Mouse (Mus musculus) CH12.LX (cell line): ENCODE measurements around the gene Ddx52. TPM values are rescaled to one million over a fixed set of nuclear protein-coding genes. Genes with fewer than 3 reads are reported as not detected.

ENCODE experiments used
- DNase-seq: peaks from one replicate; pipeline ENCODE4 v3.0.0-alpha.2; 2013; ENCODE audit errors: extremely low read depth
- H3K27ac ChIP-seq: 2 replicates; pipeline ENCODE4 v1.5.1; 2012; ENCODE audit warnings: low read depth, mild to moderate bottlenecking, control low read depth, moderate library complexity; ENCODE audit not compliant: insufficient read depth
- H3K27me3 ChIP-seq: replicated peaks from 2 replicates; pipeline ENCODE3; 2012; ENCODE audit warnings: inconsistent platforms
- H3K36me3 ChIP-seq, 2 experiments: replicated peaks in 1 of 2; 2 replicates each; pipeline versions ENCODE3 to v1.6.1; 2012; ENCODE audit warnings: inconsistent platforms in 1 of 2, low read length in 1 of 2, mild to moderate bottlenecking in 1 of 2, mixed read lengths in 1 of 2, moderate library complexity in 1 of 2; ENCODE audit not compliant: control insufficient read depth in 1 of 2, insufficient read depth in 1 of 2
- H3K4me1 ChIP-seq, 2 experiments: 2 replicates each; pipeline ENCODE4 v1.6.1; 2012; ENCODE audit warnings: inconsistent platforms in 1 of 2, moderate library complexity in 1 of 2; ENCODE audit not compliant: insufficient read depth in 2 of 2, control insufficient read depth in 1 of 2
- H3K4me2 ChIP-seq: 2 replicates; pipeline ENCODE4 v1.6.1; 2012; ENCODE audit warnings: low read depth, mild to moderate bottlenecking, control low read depth; ENCODE audit not compliant: poor library complexity, insufficient read depth, severe bottlenecking
- H3K4me3 ChIP-seq, 3 experiments: fragments of 150-350 bp in 1 of 3; sonication (generic) in 1 of 3; replicated peaks in 1 of 3; 2 replicates each; pipeline versions ENCODE3 to v1.5.1; 2011 to 2012; ENCODE audit warnings: low read depth in 2 of 3, low read length in 2 of 3, mild to moderate bottlenecking in 2 of 3, moderate library complexity in 2 of 3, control low read depth in 1 of 3, improper control_type of control experiment in 1 of 3, inconsistent platforms in 1 of 3, mixed read lengths in 1 of 3; ENCODE audit not compliant: poor library complexity in 1 of 3
- H3K79me2 ChIP-seq: replicated peaks from 2 replicates; pipeline ENCODE4 v1.6.1; 2012; ENCODE audit warnings: mild to moderate bottlenecking, moderate library complexity; ENCODE audit not compliant: control insufficient read depth, poor library complexity, insufficient read depth, severe bottlenecking; ENCODE audit errors: extremely low read depth
- H3K9ac ChIP-seq: 2 replicates; pipeline ENCODE4 v1.6.1; 2012; ENCODE audit warnings: low read depth, mild to moderate bottlenecking, control low read depth, moderate library complexity; ENCODE audit not compliant: insufficient read depth
- H3K9me3 ChIP-seq: replicated peaks from 2 replicates; pipeline ENCODE3; 2012; ENCODE audit warnings: low read length, inconsistent platforms, mixed read lengths
- BHLHE40 ChIP-seq: IDR thresholded peaks from 2 replicates; pipeline ENCODE4 v1.6.1; 2011; ENCODE audit warnings: mild to moderate bottlenecking, low read depth, low read length, improper control_type of control experiment
- CHD1 ChIP-seq: IDR thresholded peaks from 2 replicates; pipeline ENCODE4 v1.6.1; 2012; ENCODE audit warnings: low read depth, low read length, improper control_type of control experiment, inconsistent platforms
- CHD2 ChIP-seq: IDR thresholded peaks from 2 replicates; pipeline ENCODE4 v1.6.1; 2011; ENCODE audit warnings: low read length, improper control_type of control experiment
- CTCF ChIP-seq, 2 experiments: IDR thresholded peaks in 1 of 2; conservative IDR thresholded peaks in 1 of 2; 2 replicates each; pipeline ENCODE4 v1.5.1; 2011 to 2012; ENCODE audit warnings: low read depth in 2 of 2, low read length in 2 of 2, improper control_type of control experiment in 1 of 2, inconsistent platforms in 1 of 2, mild to moderate bottlenecking in 1 of 2, moderate library complexity in 1 of 2
- E2F4 ChIP-seq: IDR thresholded peaks from 2 replicates; pipeline ENCODE4 v1.6.1; 2011; ENCODE audit warnings: low read depth, low read length, improper control_type of control experiment; ENCODE audit not compliant: insufficient replicate concordance
- ELF1 ChIP-seq: IDR thresholded peaks from 2 replicates; pipeline ENCODE4 v1.6.1; 2014; ENCODE audit warnings: low read depth, mild to moderate bottlenecking, inconsistent platforms, low read length, improper control_type of control experiment
- ETS1 ChIP-seq: conservative IDR thresholded peaks from 2 replicates; pipeline ENCODE4 v1.6.1; 2012; ENCODE audit warnings: low read depth, mild to moderate bottlenecking, inconsistent platforms, low read length, improper control_type of control experiment, moderate library complexity
- GABPA ChIP-seq: IDR thresholded peaks from 2 replicates; pipeline ENCODE4 v1.6.1; 2012; ENCODE audit warnings: low read depth, low read length, improper control_type of control experiment, inconsistent platforms; ENCODE audit not compliant: insufficient replicate concordance
- HCFC1 ChIP-seq: IDR thresholded peaks from 2 replicates; pipeline ENCODE4 v1.6.1; 2012; ENCODE audit warnings: low read depth, mild to moderate bottlenecking, inconsistent platforms, low read length, improper control_type of control experiment
- IRF4 ChIP-seq: IDR thresholded peaks from 2 replicates; pipeline ENCODE4 v1.6.1; 2014; ENCODE audit warnings: low read depth, mild to moderate bottlenecking, inconsistent platforms, low read length, improper control_type of control experiment
- KAT2A ChIP-seq: IDR thresholded peaks from 2 replicates; pipeline ENCODE4 v1.6.1; 2012; ENCODE audit warnings: low read length, improper control_type of control experiment, inconsistent platforms; ENCODE audit not compliant: insufficient replicate concordance
- MAFK ChIP-seq: IDR thresholded peaks from 2 replicates; pipeline ENCODE4 v1.6.1; 2011; ENCODE audit warnings: low read length, improper control_type of control experiment; ENCODE audit not compliant: insufficient replicate concordance
- MAX ChIP-seq: IDR thresholded peaks from 2 replicates; pipeline ENCODE4 v1.6.1; 2011; ENCODE audit warnings: low read length, improper control_type of control experiment
- MEF2A ChIP-seq: IDR thresholded peaks from 2 replicates; pipeline ENCODE4 v1.6.1; 2014; ENCODE audit warnings: low read depth, mild to moderate bottlenecking, inconsistent platforms, low read length, improper control_type of control experiment, borderline replicate concordance
- MXI1 ChIP-seq: IDR thresholded peaks from 2 replicates; pipeline ENCODE4 v1.6.1; 2011; ENCODE audit warnings: mild to moderate bottlenecking, low read depth, low read length, improper control_type of control experiment
- MYC ChIP-seq: IDR thresholded peaks from 2 replicates; pipeline ENCODE4 v1.6.1; 2011; ENCODE audit warnings: low read depth, mild to moderate bottlenecking, improper control_type of control experiment, low read length
- NELFE ChIP-seq: IDR thresholded peaks from 2 replicates; pipeline ENCODE4 v1.6.1; 2011; ENCODE audit warnings: low read depth, low read length, improper control_type of control experiment
- PAX5 ChIP-seq: IDR thresholded peaks from 2 replicates; pipeline ENCODE4 v1.6.1; 2012; ENCODE audit warnings: low read length, inconsistent platforms, mixed read lengths
- POLR2A ChIP-seq: IDR thresholded peaks from 2 replicates; pipeline ENCODE4 v1.6.1; 2011; ENCODE audit warnings: low read depth, mild to moderate bottlenecking, improper control_type of control experiment, low read length
- POLR2AphosphoS2 ChIP-seq: IDR thresholded peaks from 2 replicates; pipeline ENCODE4 v1.6.1; 2011; ENCODE audit warnings: low read depth, low read length, improper control_type of control experiment
- RAD21 ChIP-seq: IDR thresholded peaks from 2 replicates; pipeline ENCODE4 v1.6.1; 2011; ENCODE audit warnings: low read depth, mild to moderate bottlenecking, low read length, improper control_type of control experiment, moderate library complexity
- SIN3A ChIP-seq: IDR thresholded peaks from 2 replicates; pipeline ENCODE4 v1.6.1; 2012; ENCODE audit warnings: low read length, improper control_type of control experiment, inconsistent platforms
- TCF12 ChIP-seq: IDR thresholded peaks from 2 replicates; pipeline ENCODE4 v1.6.1; 2014; ENCODE audit warnings: low read depth, mild to moderate bottlenecking, inconsistent platforms, low read length, improper control_type of control experiment
- UBTF ChIP-seq: IDR thresholded peaks from 2 replicates; pipeline ENCODE4 v1.6.1; 2012; ENCODE audit warnings: low read depth, mild to moderate bottlenecking, inconsistent platforms, low read length, improper control_type of control experiment, moderate library complexity
- USF1 ChIP-seq: IDR thresholded peaks from 2 replicates; pipeline ENCODE4 v1.6.1; 2014; ENCODE audit warnings: low read depth, mild to moderate bottlenecking, inconsistent platforms, low read length, improper control_type of control experiment
- USF2 ChIP-seq: conservative IDR thresholded peaks from 2 replicates; pipeline ENCODE4 v1.6.1; 2011; ENCODE audit warnings: low read depth, low read length, improper control_type of control experiment
- ZC3H11A ChIP-seq: IDR thresholded peaks from 2 replicates; pipeline ENCODE4 v1.6.1; 2012; ENCODE audit warnings: low read depth, mild to moderate bottlenecking, inconsistent platforms, low read length, improper control_type of control experiment
- ZKSCAN1 ChIP-seq: IDR thresholded peaks from 2 replicates; pipeline ENCODE4 v1.6.1; 2012; ENCODE audit warnings: low read depth, inconsistent platforms, low read length, improper control_type of control experiment, borderline replicate concordance
- ZMIZ1 ChIP-seq: IDR thresholded peaks from 2 replicates; pipeline ENCODE4 v1.6.1; 2012; ENCODE audit warnings: low read depth, mild to moderate bottlenecking, inconsistent platforms, low read length, improper control_type of control experiment
- ZNF384 ChIP-seq: IDR thresholded peaks from 2 replicates; pipeline ENCODE4 v1.6.1; 2012; ENCODE audit warnings: low read depth, low read length, improper control_type of control experiment, inconsistent platforms
- dilution Hi-C: fragments of 300-500 bp; cut with MboI; formaldehyde crosslinking; loops from 2 replicates; pipeline ENCODE4 v1.14.3; 2020; ENCODE audit warnings: low sequenced_read_pairs; ENCODE audit not compliant: extremely low pct_unique_long_range_greater_than_20kb, extremely low pct_ligation_motif_present
- in situ Hi-C: fragments of 300-500 bp; cut with MboI; formaldehyde crosslinking; loops from 3 replicates; pipeline ENCODE4 v1.14.3; 2019; ENCODE audit warnings: low sequenced_read_pairs, low pct_ligation_motif_present, low pct_unique_long_range_greater_than_20kb, mixed read lengths
- polyA plus RNA-seq: library from polyadenylated mRNA; unstranded; fragments of >175 nt; gene quantifications from 2 replicates; pipeline ENCODE4 v1.2.1, GENCODE M21; 2012; ENCODE audit warnings: low read depth; ENCODE audit not compliant: insufficient read length
- total RNA-seq, 2 experiments: library from RNA; depleted of rRNA; stranded (reverse); fragments of 300-350 nt in 1 of 2; fragments of >200 nt in 1 of 2; gene quantifications; 2 replicates each; pipeline ENCODE4 v1.2.3; 2012 to 2014

Ddx52 gene
- total and polyA plus RNA-seq, 3 experiments = 54.2 to 104 (median 93.7) TPM

DNA sequence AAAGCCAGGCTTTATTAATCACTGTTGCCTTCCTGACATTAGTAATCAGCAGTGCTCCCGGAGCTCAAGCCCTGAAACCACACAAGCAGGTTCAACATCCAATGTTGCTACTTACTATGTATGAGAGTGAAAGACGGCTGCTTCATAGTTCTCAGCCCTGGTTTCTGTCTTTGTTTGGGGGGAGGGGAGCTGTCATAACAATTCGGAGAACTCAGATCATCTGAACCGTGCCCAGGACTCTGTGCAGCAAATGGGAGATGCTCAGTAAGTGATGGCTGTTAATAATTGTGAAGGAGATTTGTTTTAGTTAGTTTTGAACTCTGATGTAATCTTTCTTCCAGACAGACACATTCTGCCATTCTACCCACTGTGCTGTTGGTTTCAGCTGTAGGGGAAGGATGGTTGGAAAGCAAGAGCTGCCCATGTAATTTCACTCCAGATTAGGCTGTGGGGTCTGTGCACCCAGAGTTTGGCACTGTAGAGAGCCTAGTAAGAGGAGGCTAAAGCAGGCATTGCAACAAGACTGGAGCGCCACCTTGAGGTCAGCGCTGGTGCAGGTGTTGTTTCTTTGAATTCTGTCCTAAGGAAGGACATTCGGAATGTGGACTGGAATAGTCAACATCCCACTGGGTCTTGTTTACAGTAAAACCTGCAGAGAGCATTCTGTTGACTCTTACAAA is 5.7 kb upstream of the Ddx52 start (continued):
- TF ChIP-seq MAX (peak; percentile 23; the same call in 1 of the 2 replicates), IRF4 (peak; percentile 49; the same call in 1 of the 2 replicates), NELFE (peak; percentile 69; the same call in 1 of the 2 replicates), TCF12 (no peak), ZNF384 (no peak), GABPA (no peak), CTCF (conservative IDR thresholded peaks at IDR 0.05 in 1 of 2, IDR thresholded peaks at IDR 0.05 in 1 of 2; ENCODE audit: low read depth in 2 of 2, low read length in 2 of 2) (peak; percentile 96 to 99), KAT2A (no peak), E2F4 (no peak), HCFC1 (0 out of 2 replicates have a peak, but pooled peaks have one; percentile 5), CHD1 (no peak), POLR2A (no peak), ETS1 (no peak; the same call in 1 of the 2 replicates), USF2 (no peak), MXI1 (no peak), PAX5 (no peak), POLR2AphosphoS2 (no peak), CHD2 (0 out of 2 replicates have a peak, but pooled peaks have one; percentile 19), MEF2A (peak; percentile 40; the same call in 1 of the 2 replicates), ZC3H11A (peak; percentile 93), RAD21 (peak; percentile 100)

DNA sequence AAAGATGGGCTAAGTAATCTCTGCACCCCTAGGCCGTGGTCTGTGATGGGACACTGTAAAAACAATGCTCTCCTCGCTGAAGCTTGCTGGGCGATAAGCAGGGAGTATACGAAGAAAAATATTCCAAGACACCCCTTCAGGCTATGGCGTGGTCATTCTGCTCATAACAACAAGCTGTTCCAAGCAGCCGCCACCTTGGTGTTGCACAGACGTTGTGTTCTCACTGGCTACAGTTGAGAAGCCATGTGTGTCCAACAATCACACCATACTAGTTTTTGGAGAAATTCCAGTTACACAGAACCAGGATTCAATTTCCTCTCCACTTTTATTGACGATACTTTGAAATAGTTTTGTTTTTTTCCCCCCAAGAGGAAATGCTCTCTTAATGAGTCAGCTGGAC is 3.3 kb upstream of the Ddx52 start:
- H3K4me1 ChIP-seq = peaks cover 0 to 25% of the 10 kb centered on the region in 2 experiments; a peak in 2 of 4 replicates
- dilution Hi-C loops (no loop called here), in situ Hi-C loops (loop anchor here (5.0 to 25.0 kb wide), 2 partner anchors 151 to 376 kb away; no protein-coding TSS in a partner anchor)
- H3K36me3 ChIP-seq = peaks cover 3 to 4% of the 10 kb centered on the region in 2 experiments
- H3K4me2 ChIP-seq = no peak overlapping the region
- H3K79me2 ChIP-seq = peaks cover 15% of the 10 kb centered on the region
- H3K27ac ChIP-seq = no peak overlapping the region
- no peak overlapping the region for H3K4me3 ChIP-seq
- H3K9ac ChIP-seq = no peak overlapping the region
- H3K27me3 ChIP-seq = peaks cover 6% of the 10 kb centered on the region
- TF ChIP-seq RAD21 (no peak), ETS1 (no peak), UBTF (no peak), POLR2A (no peak), USF1 (no peak), MAFK (no peak), MYC (no peak), MXI1 (no peak), ZMIZ1 (no peak), CHD2 (no peak), ELF1 (no peak), SIN3A (no peak), ZKSCAN1 (no peak), BHLHE40 (no peak), GABPA (no peak), KAT2A (no peak)
- TF ChIP-seq, all 38 proteins: peak for 0
- no peaks in the 10 kb centered on the region for H3K9me3 ChIP-seq
- no peak for DNase-seq
